26 mouse cellular contexts compared by ENCODE assay signal in the genomic region with DNA sequence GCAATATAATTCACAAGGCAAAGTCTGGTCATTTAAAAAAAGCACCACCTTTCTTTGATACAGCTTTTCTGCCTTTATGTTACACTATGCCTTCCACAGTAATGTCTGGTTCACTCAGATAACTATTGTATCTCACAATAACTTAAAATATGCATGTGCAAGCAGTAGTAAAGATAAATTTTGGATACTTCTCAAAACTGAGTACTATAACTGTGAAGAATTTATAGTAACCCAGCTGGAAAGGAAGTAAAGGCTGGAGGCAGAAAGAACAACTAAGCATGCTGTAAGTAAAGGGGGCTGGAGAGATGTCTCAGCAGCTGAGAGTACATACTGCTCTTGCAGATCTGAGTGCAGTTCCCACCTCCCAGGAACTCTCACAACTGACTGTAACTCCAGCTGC. TPM values are rescaled to one million over a fixed set of nuclear protein-coding genes. Genes with fewer than 3 reads are reported as not detected.
DNase-seq lines count a peak whose midpoint lies in the region; ATAC-seq and TF ChIP-seq lines count a peak whose summit lies in the region.
"Had no signal": no experiment of that assay in that cellular context is flagged by ENCODE, and none has a peak within 500 bp of the region (broad histone marks: within the 10 kb centered on the region; RNA-seq: fewer than 3 reads in every experiment).

No protein-coding gene starts in this region.

- DNase-seq in heart, postnatal 0 days (ENCODE audit: low spot score), result no peak
- no peak for DNase-seq in heart, adult 8-10 months (ENCODE audit: low spot score)
- no peak for DNase-seq in G1E (ENCODE audit: low spot score)
- DNase-seq in right cerebral cortex, postnatal 25 days, result no peak
- no peak for DNase-seq in spleen, postnatal 10 days (ENCODE audit: low spot score in 2 of 2)
- DNase-seq: adrenal gland, postnatal 25 days; cerebellum, adult 9-11 months; embryo, embryonic 11 days; gastrocnemius, postnatal 36 days; heart, postnatal 36 days; kidney, postnatal 25 days; layer of hippocampus, adult 9-11 months; lung, adult 18-20 months; lung, postnatal 4 days; thymus, adult 2 months had no signal

- ATAC-seq in heart, postnatal 0 days (ENCODE audit: insufficient read depth, low read depth), result no peak
- ATAC-seq in G1E (ENCODE audit: extremely low read depth, insufficient number of reproducible peaks, low FRiP score, poor library complexity, severe bottlenecking), result peak; percentile 40
- ATAC-seq in erythroblast, adult 5-6 weeks (replicated peaks; ENCODE audit: low FRiP score, poor library complexity, severe bottlenecking), result peak; percentile 66; the same call in 1 of the 2 replicates
- ATAC-seq: activated CD4-positive, CD25-positive, alpha-beta regulatory T cell, adult 4 months; hindbrain, embryonic 16.5 days; intestine, postnatal 0 days; midbrain, embryonic 15.5 days; Patski had no signal

- no peaks in the 10 kb centered on the region for H3K9me3 ChIP-seq in heart, postnatal 0 days (replicated peaks; ENCODE audit: control insufficient read depth, low read length)
- no peaks in the 10 kb centered on the region for H3K9me3 ChIP-seq in G1E (replicated peaks)
- H3K9me3 ChIP-seq: embryonic facial prominence, embryonic 15.5 days; forebrain, embryonic 12.5 days; heart, embryonic 10.5 days; midbrain, embryonic 15.5 days had no signal

- no peak for TF ChIP-seq EP300 in heart, postnatal 0 days (IDR thresholded peaks at IDR 0.05; ENCODE audit: low read depth)

- peak overlapping the region; percentile 43; the same call in 1 of the 2 replicates for H3K27ac ChIP-seq in heart, postnatal 0 days (ENCODE audit: low read depth)
- peak overlapping the region; percentile 13; the same call in 1 of the 2 replicates for H3K27ac ChIP-seq in macrophage
- H3K27ac ChIP-seq: embryonic facial prominence, embryonic 15.5 days; forebrain, embryonic 12.5 days; heart, embryonic 10.5 days; midbrain, embryonic 15.5 days had no signal

- no peak overlapping the region for H3K9ac ChIP-seq in heart, postnatal 0 days (replicated peaks; ENCODE audit: low read depth, low read length)
- H3K9ac ChIP-seq: embryonic facial prominence, embryonic 15.5 days; forebrain, embryonic 12.5 days; midbrain, embryonic 15.5 days had no signal

- no peak overlapping the region for H3K4me2 ChIP-seq in heart, postnatal 0 days (ENCODE audit: low read depth, low read length)
- H3K4me2 ChIP-seq: embryonic facial prominence, embryonic 15.5 days; forebrain, embryonic 12.5 days; midbrain, embryonic 15.5 days had no signal

- H3K79me2 ChIP-seq in macrophage (ENCODE audit: inconsistent target), result peaks cover 100% of the 10 kb centered on the region

- no peaks in the 10 kb centered on the region for H3K27me3 ChIP-seq in heart, postnatal 0 days (ENCODE audit: control insufficient read depth, insufficient read depth, low read length)
- no peaks in the 10 kb centered on the region for H3K27me3 ChIP-seq in G1E (ENCODE audit: insufficient read depth, low read length)
- H3K27me3 ChIP-seq: CH12.LX; embryonic facial prominence, embryonic 15.5 days; forebrain, embryonic 12.5 days; midbrain, embryonic 15.5 days; Patski had no signal

- no peak overlapping the region for H3K4me3 ChIP-seq in heart, postnatal 0 days (ENCODE audit: low read depth, low read length)
- H3K4me3 ChIP-seq in G1E (ENCODE audit: low read depth, low read length) (no peak overlapping the region), macrophage (ENCODE audit: inconsistent target) (no peak overlapping the region)
- H3K4me3 ChIP-seq: embryonic facial prominence, embryonic 15.5 days; forebrain, embryonic 12.5 days; heart, embryonic 10.5 days; midbrain, embryonic 15.5 days had no signal

- H3K4me1 ChIP-seq in heart, postnatal 0 days (ENCODE audit: control insufficient read depth, insufficient read depth), result 0 out of 2 replicates have a peak, but pooled peaks cover 5% of the 10 kb centered on the region
- H3K4me1 ChIP-seq in G1E (ENCODE audit: insufficient read depth, low read depth, low read length), result peaks cover 34% of the 10 kb centered on the region
- H3K4me1 ChIP-seq: embryonic facial prominence, embryonic 15.5 days; forebrain, embryonic 12.5 days; heart, embryonic 10.5 days; midbrain, embryonic 15.5 days had no signal

- peaks cover 14% of the 10 kb centered on the region for H3K36me3 ChIP-seq in heart, postnatal 0 days (replicated peaks; ENCODE audit: control insufficient read depth, insufficient read depth, low read length)
- peaks cover 60% of the 10 kb centered on the region for H3K36me3 ChIP-seq in G1E (replicated peaks)
- peaks cover 12% of the 10 kb centered on the region for H3K36me3 ChIP-seq in macrophage (ENCODE audit: inconsistent target)
- H3K36me3 ChIP-seq: midbrain, embryonic 15.5 days had no signal

- no peak for TF ChIP-seq CTCF in heart, postnatal 0 days (IDR thresholded peaks at IDR 0.05; ENCODE audit: low read depth)
- TF ChIP-seq CTCF in G1E (IDR thresholded peaks at IDR 0.05; ENCODE audit: low read depth, low read length), result no peak

RNA-seq across cellular contexts. Expression of a gene that starts 8.9 kb away (rescaled TPM):
- total RNA-seq in heart, postnatal 0 days (2014; rRNA removed; ENCODE audit: low replicate concordance), result 11.6 and 14.2 TPM in 2 replicates
- polyA plus RNA-seq in heart, postnatal 0 days (2015; fragmentation: Nextera tagmentation; extraction: Ambion mirVana), result 22.0 and 23.7 TPM in 2 replicates
- total RNA-seq in heart, adult 8-10 months (2022), result 10 to 100 TPM; 16.8 to 20.1 (median 17.3) TPM
- total RNA-seq in G1E (2014; fragmentation: Nextera tagmentation), result 32.7 and 34.2 TPM in 2 replicates
- 25.6 and 25.9 TPM in 2 replicates for total RNA-seq in G1E (2017)
- polyA plus RNA-seq in G1E (2012), result 2.8 and 3.1 TPM in 2 replicates
- total RNA-seq in erythroblast, adult 5-6 weeks (2015; ENCODE audit: low replicate concordance), result 6.1 and 21.1 TPM in 2 replicates
- total RNA-seq in erythroblast, adult 5-6 weeks (2017; ENCODE audit: low replicate concordance), result 7.2 and 16.6 TPM in 2 replicates
- total RNA-seq in macrophage (2018; cell fraction: chromatin; rRNA removed), result 100 to 1,000 TPM in 3 of 26 experiments, 10 to 100 TPM in 23; 26.3 to 114 (median 54.8) TPM
- total RNA-seq in macrophage (2018; cell fraction: cytosol; rRNA removed), result 10 to 100 TPM; 14.6 to 29.1 (median 22.6) TPM
- total RNA-seq in macrophage (2018; cell fraction: nucleus; rRNA removed), result 10 to 100 TPM; 18.9 to 99.2 (median 43.1) TPM
- polyA plus RNA-seq in macrophage (2018), result 25.4 to 31.0 TPM (median 25.4 TPM) in 3 replicates

RNA-seq across cellular contexts. Expression of a gene that starts 9.4 kb away (rescaled TPM):
- 141 and 143 TPM in 2 replicates for total RNA-seq in heart, postnatal 0 days (2014; rRNA removed; ENCODE audit: low replicate concordance)
- polyA plus RNA-seq in heart, postnatal 0 days (2015; fragmentation: Nextera tagmentation; extraction: Ambion mirVana), result 95.5 and 98.4 TPM in 2 replicates
- 10 to 100 TPM; 24.7 to 32.7 (median 29.6) TPM for total RNA-seq in heart, adult 8-10 months (2022)
- 181 and 182 TPM in 2 replicates for total RNA-seq in G1E (2014; fragmentation: Nextera tagmentation)
- total RNA-seq in G1E (2017), result 148 and 168 TPM in 2 replicates
- 12.5 and 12.9 TPM in 2 replicates for polyA plus RNA-seq in G1E (2012)
- total RNA-seq in erythroblast, adult 5-6 weeks (2015; ENCODE audit: low replicate concordance), result 110 and 115 TPM in 2 replicates
- total RNA-seq in erythroblast, adult 5-6 weeks (2017; ENCODE audit: low replicate concordance), result 101 and 104 TPM in 2 replicates
- total RNA-seq in macrophage (2018; cell fraction: chromatin; rRNA removed), result 100 to 1,000 TPM in 23 of 26 experiments, 10 to 100 TPM in 3; 70.4 to 169 (median 125) TPM
- 100 to 1,000 TPM; 178 to 251 (median 206) TPM for total RNA-seq in macrophage (2018; cell fraction: cytosol; rRNA removed)
- total RNA-seq in macrophage (2018; cell fraction: nucleus; rRNA removed), result 100 to 1,000 TPM in 23 of 26 experiments, 10 to 100 TPM in 3; 95.2 to 190 (median 125) TPM
- 164 to 243 TPM (median 189 TPM) in 3 replicates for polyA plus RNA-seq in macrophage (2018)

RNA-seq across cellular contexts. Expression of a gene that starts 36.5 kb away (rescaled TPM):
- total RNA-seq in heart, postnatal 0 days (2014; rRNA removed; ENCODE audit: low replicate concordance), result 19.9 and 20.2 TPM in 2 replicates
- polyA plus RNA-seq in heart, postnatal 0 days (2015; fragmentation: Nextera tagmentation; extraction: Ambion mirVana), result 13.2 and 14.0 TPM in 2 replicates
- 10 to 100 TPM in 1 of 4 experiments, 1 to 10 TPM in 3; 3.6 to 10.0 (median 6.6) TPM for total RNA-seq in heart, adult 8-10 months (2022)
- total RNA-seq in G1E (2014; fragmentation: Nextera tagmentation), result 33.2 and 34.5 TPM in 2 replicates
- total RNA-seq in G1E (2017), result 7.4 and 8.1 TPM in 2 replicates
- 57.0 and 65.0 TPM in 2 replicates for polyA plus RNA-seq in G1E (2012)
- total RNA-seq in erythroblast, adult 5-6 weeks (2015; ENCODE audit: low replicate concordance), result 1.7 and 5.4 TPM in 2 replicates
- total RNA-seq in erythroblast, adult 5-6 weeks (2017; ENCODE audit: low replicate concordance), result 2.4 TPM in 1 of 2 replicates, not detected in the other
- 100 to 1,000 TPM in 9 of 26 experiments, 10 to 100 TPM in 17; 16.7 to 237 (median 59.2) TPM for total RNA-seq in macrophage (2018; cell fraction: chromatin; rRNA removed)
- total RNA-seq in macrophage (2018; cell fraction: cytosol; rRNA removed), result 100 to 1,000 TPM in 12 of 26 experiments, 10 to 100 TPM in 14; 23.8 to 177 (median 62.2) TPM
- 100 to 1,000 TPM in 12 of 26 experiments, 10 to 100 TPM in 14; 23.7 to 199 (median 83.9) TPM for total RNA-seq in macrophage (2018; cell fraction: nucleus; rRNA removed)
- 24.0 to 42.1 TPM (median 27.2 TPM) in 3 replicates for polyA plus RNA-seq in macrophage (2018)
